Mouse (Mus musculus) hindbrain, embryonic 13.5 days (tissue): Measurements from ENCODE around the gene Ran. TPM values are rescaled to one million over a fixed set of nuclear protein-coding genes. Genes with fewer than 3 reads are reported as not detected.
A peak's percentile ranks its signal among the peaks of the same experiment; 100 is the strongest.

Source experiments
- ATAC-seq: fragments of 200-750 bp; cut with Nextera tagmentation; 2 replicates; pipeline ENCODE4 v1.8.0; 2017; ENCODE audit warnings: moderate TSS enrichment; ENCODE audit not compliant: low FRiP score
- H3K27ac ChIP-seq: fragments of 300-500 bp; sonication (generic); 2 replicates; pipeline ENCODE4 v1.5.1; 2015; ENCODE audit warnings: inconsistent platforms, mild to moderate bottlenecking, moderate library complexity
- H3K27me3 ChIP-seq: fragments of 300-500 bp; sonication (generic); 2 replicates; pipeline ENCODE4 v1.6.1; 2015; ENCODE audit warnings: mild to moderate bottlenecking, inconsistent platforms
- H3K36me3 ChIP-seq: fragments of 300-500 bp; sonication (generic); 2 replicates; pipeline ENCODE4 v1.6.1; 2015; ENCODE audit warnings: mild to moderate bottlenecking, inconsistent platforms
- H3K4me1 ChIP-seq: fragments of 300-500 bp; sonication (generic); replicated peaks from 2 replicates; pipeline ENCODE4 v1.6.1; 2015; ENCODE audit warnings: inconsistent platforms
- H3K4me2 ChIP-seq: fragments of 300-500 bp; sonication (generic); 2 replicates; pipeline ENCODE4 v1.6.1; 2015; ENCODE audit warnings: inconsistent platforms, mild to moderate bottlenecking, moderate library complexity
- H3K4me3 ChIP-seq: fragments of 300-500 bp; sonication (generic); 2 replicates; pipeline ENCODE4 v1.5.1; 2015; ENCODE audit warnings: mild to moderate bottlenecking, inconsistent platforms
- H3K9ac ChIP-seq: fragments of 300-500 bp; sonication (generic); 2 replicates; pipeline ENCODE4 v1.6.1; 2015; ENCODE audit warnings: mild to moderate bottlenecking, inconsistent platforms
- H3K9me3 ChIP-seq: fragments of 300-500 bp; sonication (generic); 2 replicates; pipeline ENCODE4 v1.6.1; 2016; ENCODE audit warnings: inconsistent platforms
- WGBS: fragments of 180-500 bp; shearing (Covaris S2); methylation state at CpG from one replicate; pipeline ENCODE4 v1.1.7; 2015; 5-methylcytosine and 5-hydroxymethylcytosine counted together
- polyA plus RNA-seq: library from polyadenylated mRNA; unstranded; fragments of >200 nt; fragmentation: Nextera tagmentation; extraction: Ambion mirVana; gene quantifications from 2 replicates; pipeline ENCODE4 v1.2.1, GENCODE M21; 2015

The Ran gene
- polyA plus RNA-seq, 1 experiment from 2014 or later: 416 TPM

DNA sequence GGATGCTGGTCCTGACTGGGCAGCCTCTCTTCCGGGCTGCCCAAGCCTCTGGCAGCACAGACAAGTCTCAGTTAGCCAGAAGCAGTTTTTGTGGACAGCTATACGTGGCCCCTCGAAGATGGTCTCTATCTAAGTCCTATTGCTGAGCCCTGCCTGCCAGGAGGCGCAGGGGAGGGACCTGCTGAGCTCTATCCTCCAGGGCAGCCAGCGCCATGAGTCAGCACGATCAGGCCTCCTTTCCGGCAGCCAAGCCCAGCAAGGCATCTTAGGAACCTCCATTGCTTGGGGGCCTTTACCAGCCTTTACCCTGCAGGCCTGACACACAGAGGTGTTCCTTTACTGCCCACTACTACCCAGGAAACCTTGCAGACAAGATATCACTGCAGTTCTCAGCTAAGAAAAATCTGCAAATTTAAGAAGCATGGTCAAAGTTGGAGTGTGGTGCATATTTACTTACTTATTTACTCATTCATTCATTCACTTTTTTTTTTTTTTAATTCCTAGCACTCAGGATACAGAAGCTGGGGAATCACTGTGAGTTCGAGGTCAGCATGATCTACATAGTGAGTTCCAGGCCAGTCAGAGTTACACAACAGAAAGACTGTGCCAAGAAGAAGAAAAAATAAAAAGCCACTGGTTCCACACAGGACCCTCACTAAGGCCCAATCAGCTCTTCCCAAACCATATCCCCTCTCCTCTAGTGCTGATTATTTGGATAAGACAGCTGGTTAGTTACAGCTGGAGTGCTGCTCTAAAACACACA lies 19.0 kb upstream of the Ran start:
- Histone ChIP-seq H3K36me3 (peaks cover 28% of the 10 kb centered on the region), H3K4me1 (peaks cover 21% of the 10 kb centered on the region), H3K9ac (no peak overlapping the region), H3K27me3 (no peaks in the 10 kb centered on the region), H3K4me2 (no peak overlapping the region), H3K27ac (no peak overlapping the region), H3K4me3 (no peak overlapping the region), H3K9me3 (no peaks in the 10 kb centered on the region)
- no peak for ATAC-seq
- 53% methylated on average over 8 of the region's 8 CpGs for WGBS

- Histone ChIP-seq H3K4me3 (no peak overlapping the region), H3K27ac (no peak overlapping the region), H3K4me2 (no peak overlapping the region), H3K36me3 (peaks cover 20% of the 10 kb centered on the region), H3K9ac (no peak overlapping the region), H3K27me3 (no peaks in the 10 kb centered on the region), H3K9me3 (no peaks in the 10 kb centered on the region), H3K4me1 (peaks cover 38% of the 10 kb centered on the region)
- 69% methylated on average over 14 of the region's 14 CpGs for WGBS
- no peak for ATAC-seq
Measured at GRCm38 (mm10) chr5:129002571-129003011, 17.3 kb upstream of the Ran start.

DNA sequence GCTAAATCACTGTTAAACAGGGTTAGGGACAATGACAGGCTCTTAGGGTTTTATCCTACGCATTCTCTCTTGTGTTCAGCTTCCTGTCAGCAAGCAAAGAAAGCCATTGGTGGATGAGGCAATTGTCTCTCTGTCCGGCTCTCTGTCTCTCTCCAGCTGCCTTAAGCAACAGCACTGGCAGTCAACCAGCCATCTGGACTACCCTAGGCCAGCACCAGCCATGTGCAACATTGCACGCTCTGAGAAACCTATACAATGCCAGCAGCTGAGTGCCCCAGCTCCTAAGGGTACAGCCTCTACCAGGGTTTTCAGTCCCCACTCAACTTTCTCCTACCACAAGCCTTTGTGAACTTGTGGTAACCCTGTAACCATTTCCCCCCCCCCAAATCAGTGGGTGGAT lies 14.5 kb upstream of the Ran start:
- 67% methylated on average over 3 of the region's 3 CpGs for WGBS

GRCm38 (mm10) chr5:129006031-129006788 lies 13.7 kb upstream of the Ran start:
- Histone ChIP-seq H3K27me3 (no peaks in the 10 kb centered on the region), H3K4me2 (peak overlapping the region; percentile 81; the same call in 1 of the 2 replicates), H3K36me3 (peaks cover 8% of the 10 kb centered on the region; the same call in 1 of the 2 replicates), H3K4me3 (no peak overlapping the region), H3K4me1 (peaks cover 43% of the 10 kb centered on the region), H3K9ac (peak overlapping the region; percentile 20; the same call in 1 of the 2 replicates), H3K9me3 (no peaks in the 10 kb centered on the region), H3K27ac (no peak overlapping the region)
- WGBS: 77% methylated on average over 18 of the region's 18 CpGs
- no peak for ATAC-seq

More for the DNA sequence above, 14.5 kb upstream of the Ran start:
- Histone ChIP-seq H3K9me3 (no peaks in the 10 kb centered on the region), H3K36me3 (peaks cover 8% of the 10 kb centered on the region; the same call in 1 of the 2 replicates), H3K4me1 (peaks cover 48% of the 10 kb centered on the region), H3K27me3 (no peaks in the 10 kb centered on the region), H3K4me3 (no peak overlapping the region), H3K9ac (no peak overlapping the region), H3K27ac (no peak overlapping the region), H3K4me2 (no peak overlapping the region)
- ATAC-seq: no peak

GRCm38 (mm10) chr5:129007105-129007957 lies 12.5 kb upstream of the Ran start:
- peaks cover 41% of the 10 kb centered on the region for H3K4me1 ChIP-seq
- WGBS: 57% methylated on average over 14 of the region's 14 CpGs
- peak overlapping the region; percentile 84 for H3K9ac ChIP-seq
- no peaks in the 10 kb centered on the region for H3K27me3 ChIP-seq
- H3K4me3 ChIP-seq: peak overlapping the region; percentile 66
- H3K4me2 ChIP-seq: peak overlapping the region; percentile 81
- peak overlapping the region; percentile 66; the same call in 1 of the 2 replicates for H3K27ac ChIP-seq
- ATAC-seq: peak; percentile 12; the same call in 1 of the 2 replicates
- H3K36me3 ChIP-seq: peaks cover 8% of the 10 kb centered on the region; the same call in 1 of the 2 replicates
- no peaks in the 10 kb centered on the region for H3K9me3 ChIP-seq

DNA sequence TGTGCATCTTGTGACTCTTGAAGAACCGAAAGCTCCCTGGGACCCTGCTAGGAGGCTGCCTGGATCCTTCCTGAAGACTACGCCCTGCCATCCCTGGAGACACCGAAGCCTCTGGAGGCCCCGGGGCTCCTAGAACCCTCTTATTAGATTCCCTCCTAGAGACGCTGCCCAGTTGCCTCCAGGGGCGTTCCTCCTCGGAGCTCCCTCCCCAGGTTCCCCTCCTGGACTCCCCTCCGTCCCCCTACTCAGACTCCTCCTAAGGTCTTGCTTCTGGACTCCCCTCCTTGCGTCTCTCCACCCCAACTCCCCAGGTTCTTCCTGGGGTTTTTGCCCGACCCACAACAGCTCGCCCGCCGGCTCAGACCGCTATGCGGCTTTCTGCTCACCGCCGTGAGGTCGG lies 11.9 kb upstream of the Ran start:
- peak; percentile 67 for ATAC-seq

DNA sequence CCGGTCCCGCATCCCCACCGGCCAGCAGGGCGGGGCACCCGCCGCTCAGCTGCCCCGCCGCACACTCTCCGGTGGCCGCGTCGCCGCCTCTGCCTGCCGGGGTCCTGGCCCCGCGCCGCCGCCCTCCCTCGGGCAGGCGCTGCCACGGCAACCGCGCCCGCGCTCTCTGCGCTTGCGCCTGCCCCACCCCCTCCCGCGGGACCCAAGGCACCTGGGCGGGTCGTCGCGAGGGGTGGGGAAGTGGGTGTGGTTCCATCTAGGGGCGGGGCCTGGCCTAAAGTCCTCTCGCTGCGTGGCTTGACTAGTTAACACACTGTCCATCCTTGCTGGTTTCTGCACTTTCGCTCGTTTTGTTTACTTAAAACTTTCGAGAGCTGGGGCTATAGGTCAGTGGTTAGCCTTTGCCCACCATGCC lies 11.4 kb upstream of the Ran start, which contains the start of gene Stx2:
Stx2 (minus strand) TSS at position 163 of the 415 bp plus-strand sequence.
- WGBS: under 1% methylated on average over 30 of the region's 39 CpGs
- Histone ChIP-seq H3K9ac (peak within 1 kb of the TSS; percentile 84), H3K27ac (peak within 1 kb of the TSS; percentile 66), H3K4me3 (peak within 1 kb of the TSS; percentile 66), H3K9me3 (no peaks in the 10 kb centered on the region), H3K27me3 (no peaks in the 10 kb centered on the region), H3K36me3 (peaks cover 8% of the 10 kb centered on the region; the same call in 1 of the 2 replicates), H3K4me2 (peak within 1 kb of the TSS; percentile 81), H3K4me1 (peaks cover 38% of the 10 kb centered on the region)
- ATAC-seq: peak; percentile 78

More for the DNA sequence above, 11.9 kb upstream of the Ran start:
- Histone ChIP-seq H3K4me3 (peak overlapping the region; percentile 66), H3K27ac (peak overlapping the region; percentile 66), H3K27me3 (no peaks in the 10 kb centered on the region), H3K9ac (peak overlapping the region; percentile 84), H3K4me2 (peak overlapping the region; percentile 81), H3K4me1 (peaks cover 38% of the 10 kb centered on the region), H3K9me3 (no peaks in the 10 kb centered on the region), H3K36me3 (peaks cover 8% of the 10 kb centered on the region; the same call in 1 of the 2 replicates)
- WGBS: 0% methylated on average over 18 of the region's 18 CpGs

GRCm38 (mm10) chr5:129009577-129009976 lies 10.3 kb upstream of the Ran start:
- peaks cover 8% of the 10 kb centered on the region; the same call in 1 of the 2 replicates for H3K36me3 ChIP-seq
- no peak overlapping the region for H3K4me3 ChIP-seq
- no peak overlapping the region for H3K9ac ChIP-seq
- no peak for ATAC-seq
- H3K4me2 ChIP-seq: no peak overlapping the region
- no peaks in the 10 kb centered on the region for H3K9me3 ChIP-seq
- no peak overlapping the region for H3K27ac ChIP-seq
- 81% methylated on average over 3 of the region's 3 CpGs for WGBS
- peaks cover 38% of the 10 kb centered on the region for H3K4me1 ChIP-seq
- H3K27me3 ChIP-seq: no peaks in the 10 kb centered on the region

DNA sequence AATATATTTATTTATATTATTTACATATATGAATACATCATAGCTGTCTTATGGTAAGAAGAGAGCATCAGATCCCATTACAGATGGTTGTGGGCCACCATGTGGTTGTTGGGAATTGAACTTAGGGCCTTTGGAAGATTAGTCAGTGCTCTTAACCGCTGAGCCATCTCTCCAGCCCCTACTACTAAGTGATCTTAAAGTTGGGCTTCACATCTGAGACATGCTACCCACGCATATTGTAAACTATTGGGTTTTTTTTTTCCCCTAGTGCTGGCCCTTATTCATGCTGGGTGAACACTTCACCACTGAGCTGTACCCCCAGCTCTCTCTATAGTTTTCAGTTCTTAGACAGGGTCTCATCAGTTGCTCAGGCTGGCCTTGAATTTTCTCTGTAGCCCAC lies 8.9 kb upstream of the Ran start:
- Histone ChIP-seq H3K9ac (no peak overlapping the region), H3K4me3 (no peak overlapping the region), H3K27me3 (no peaks in the 10 kb centered on the region), H3K36me3 (no peaks in the 10 kb centered on the region), H3K27ac (no peak overlapping the region), H3K4me2 (no peak overlapping the region), H3K9me3 (no peaks in the 10 kb centered on the region), H3K4me1 (peaks cover 27% of the 10 kb centered on the region)
- ATAC-seq: no peak
- WGBS: 84% methylated on average over 2 of the region's 2 CpGs

DNA sequence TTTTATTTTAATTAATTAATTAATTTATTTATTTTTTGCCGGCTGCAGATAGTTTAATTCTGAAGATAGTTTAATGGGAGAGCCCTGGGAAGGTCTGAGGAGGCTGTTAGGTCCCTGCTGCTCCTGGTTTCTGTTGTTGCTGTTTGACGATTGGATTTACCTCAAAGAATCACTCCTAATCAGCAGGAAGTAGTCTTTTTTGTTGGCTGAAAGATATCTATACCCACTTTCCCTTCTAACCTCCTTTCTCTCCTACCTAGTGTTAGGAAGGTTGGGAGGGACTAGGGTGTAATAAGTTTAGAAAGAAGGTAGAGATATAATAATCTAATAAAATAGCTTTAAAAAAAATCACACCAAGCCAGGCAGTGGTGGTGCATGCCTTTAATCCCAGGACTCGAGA lies 4.8 kb upstream of the Ran start:
- WGBS: 77% methylated on average over 3 of the region's 3 CpGs
- Histone ChIP-seq H3K4me1 (peaks cover 9% of the 10 kb centered on the region; the same call in 1 of the 2 replicates), H3K9me3 (no peaks in the 10 kb centered on the region), H3K27ac (no peak overlapping the region), H3K9ac (no peak overlapping the region), H3K36me3 (no peaks in the 10 kb centered on the region), H3K27me3 (no peaks in the 10 kb centered on the region), H3K4me3 (no peak overlapping the region), H3K4me2 (no peak overlapping the region)
- ATAC-seq: no peak

GRCm38 (mm10) chr5:129015540-129015939 lies 4.3 kb upstream of the Ran start:
- WGBS: 92% methylated on average over 5 of the region's 5 CpGs

More at GRCm38 (mm10) chr5:129015540-129015939, 4.3 kb upstream of the Ran start:
- Histone ChIP-seq H3K9ac (no peak overlapping the region), H3K4me1 (peaks cover 9% of the 10 kb centered on the region; the same call in 1 of the 2 replicates), H3K36me3 (no peaks in the 10 kb centered on the region), H3K4me3 (no peak overlapping the region), H3K4me2 (no peak overlapping the region), H3K27ac (no peak overlapping the region), H3K9me3 (no peaks in the 10 kb centered on the region), H3K27me3 (no peaks in the 10 kb centered on the region)
- no peak for ATAC-seq
